Mouse (Mus musculus) gastrocnemius, adult 2 months (tissue): ENCODE measurements at regions not wholly inside any gene's neighbourhood (a gene's known extent, or its start where the extent isn't known, plus 50 kb on each side); places are given as distances from the start of the nearest gene placed in this dataset.

Source experiments
- DNase-seq: peaks from one replicate; pipeline ENCODE4 v3.0.0; 2022
- H3K27ac ChIP-seq: fragments of 200-600 bp; 2 replicates; pipeline ENCODE4 v1.8.1; 2022; ENCODE audit warnings: mild to moderate bottlenecking
- H3K4me3 ChIP-seq: fragments of 200-600 bp; 2 replicates; pipeline ENCODE4 v1.8.1; 2022; ENCODE audit warnings: mild to moderate bottlenecking, moderate library complexity
- CTCF ChIP-seq: fragments of 200-600 bp; IDR thresholded peaks from 2 replicates; pipeline ENCODE4 v1.8.1; 2022; ENCODE audit warnings: antibody characterized with exemption, mild to moderate bottlenecking, moderate library complexity
- intact Hi-C: fragments of 180-260 bp; cut with DNase I; formaldehyde crosslinking; loops from one replicate; pipeline ENCODE4 v1.15.1; 2025

- intact Hi-C loops = no loop called here
- TF ChIP-seq CTCF = no peak
Measured at GRCm38 (mm10) chr3:143939068-143939709, 265.8 kb downstream of the Lmo4 start.

GRCm38 (mm10) chr3:143925322-143925721, 279.7 kb downstream of the Lmo4 start:
- intact Hi-C loops = no loop called here
- no peak for DNase-seq
- Histone ChIP-seq H3K4me3 (no peak overlapping the region), H3K27ac (no peak overlapping the region)
- TF ChIP-seq CTCF = peak; percentile 37; the same call in 1 of the 2 replicates

More at GRCm38 (mm10) chr3:143939068-143939709, 265.8 kb downstream of the Lmo4 start:
- H3K4me3 ChIP-seq = no peak overlapping the region
- no peak for DNase-seq
- no peak overlapping the region for H3K27ac ChIP-seq

- intact Hi-C loops = no loop called here
- no peak overlapping the region for H3K27ac ChIP-seq
- H3K4me3 ChIP-seq = no peak overlapping the region
- TF ChIP-seq CTCF = no peak
- DNase-seq = no peak
Measured at GRCm38 (mm10) chr3:143919744-143920143, 285.3 kb downstream of the Lmo4 start.

DNA sequence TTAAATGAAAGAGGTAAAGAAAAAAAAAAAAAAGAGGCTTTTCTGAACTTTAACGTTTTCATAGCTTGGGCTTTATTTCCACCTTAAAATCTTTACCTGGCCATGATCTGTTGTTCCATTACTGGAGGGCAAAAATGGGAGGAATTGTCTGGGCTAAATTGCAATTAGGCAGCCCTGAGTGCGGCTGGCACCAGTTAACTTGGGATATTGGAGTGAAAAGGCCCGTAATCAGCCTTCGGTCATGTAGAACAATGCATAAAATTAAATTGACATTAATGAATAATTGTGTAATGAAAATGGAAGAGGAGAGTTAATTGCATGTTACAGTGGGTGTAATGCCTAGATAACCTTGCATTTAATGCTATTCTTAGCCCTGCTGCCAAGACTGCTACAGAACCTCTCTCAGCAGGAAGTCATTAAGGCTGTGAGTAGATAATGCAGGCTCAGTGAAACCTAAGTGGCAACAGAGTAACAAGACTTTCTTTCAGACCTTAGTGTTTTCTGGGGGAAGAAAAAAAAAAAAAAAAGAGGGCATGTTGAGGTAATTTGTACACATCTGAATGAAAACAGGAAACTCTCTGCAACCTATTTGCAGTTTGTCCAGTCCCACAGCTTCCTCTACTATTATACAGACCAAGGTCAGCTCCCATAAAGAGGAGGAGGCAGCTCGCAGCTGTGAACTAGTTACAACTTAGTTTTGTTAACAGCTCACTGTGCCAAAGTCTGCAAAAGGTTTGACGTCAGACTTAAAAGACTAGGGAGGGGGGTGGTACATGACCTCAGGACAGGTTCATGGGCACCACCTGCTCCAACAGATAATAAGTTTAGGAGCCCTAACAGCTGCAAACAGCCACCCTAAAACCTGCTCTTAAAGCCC, 290.4 kb downstream of the Lmo4 start:
- no peak overlapping the region for H3K4me3 ChIP-seq
- TF ChIP-seq CTCF = no peak
- DNase-seq = no peak
- H3K27ac ChIP-seq = no peak overlapping the region
- intact Hi-C loops = no loop called here

- no peak overlapping the region for H3K27ac ChIP-seq
- no peak for TF ChIP-seq CTCF
- no peak for DNase-seq
- intact Hi-C loops = no loop called here
- H3K4me3 ChIP-seq = no peak overlapping the region
Measured at GRCm38 (mm10) chr3:143913044-143913574, 291.9 kb downstream of the Lmo4 start.

DNA sequence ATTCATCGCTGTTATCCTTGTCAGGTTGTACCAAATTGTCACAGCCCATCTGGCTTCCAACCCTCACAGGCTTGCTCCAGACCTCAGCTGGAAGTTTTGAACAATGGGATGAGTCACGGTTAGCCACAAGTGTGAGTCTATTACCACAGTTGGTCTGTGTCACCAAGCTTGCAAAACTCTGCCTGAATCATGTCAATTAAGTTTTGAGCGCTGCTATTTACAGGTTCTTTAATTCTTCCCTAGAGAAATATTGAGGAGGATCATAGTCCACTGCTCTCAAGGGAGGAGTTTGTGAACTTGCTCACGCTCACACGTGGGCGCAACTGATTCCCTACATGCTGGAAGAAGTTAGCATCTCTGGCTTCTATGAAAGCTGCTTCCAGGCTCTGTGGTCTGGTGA, 292.6 kb downstream of the Lmo4 start:
- intact Hi-C loops = no loop called here
- Histone ChIP-seq H3K4me3 (no peak overlapping the region), H3K27ac (no peak overlapping the region)
- no peak for DNase-seq
- no peak for TF ChIP-seq CTCF

- intact Hi-C loops = no loop called here
- DNase-seq = no peak
- Histone ChIP-seq H3K4me3 (no peak overlapping the region), H3K27ac (no peak overlapping the region)
- TF ChIP-seq CTCF = no peak
Measured at GRCm38 (mm10) chr3:143909341-143909740, 295.7 kb downstream of the Lmo4 start.

GRCm38 (mm10) chr3:143903421-143903820, 301.6 kb downstream of the Lmo4 start:
- intact Hi-C loops = no loop called here
- no peak for TF ChIP-seq CTCF
- H3K27ac ChIP-seq = no peak overlapping the region
- DNase-seq = no peak
- H3K4me3 ChIP-seq = no peak overlapping the region

GRCm38 (mm10) chr3:143880813-143881212, 324.2 kb downstream of the Lmo4 start:
- intact Hi-C loops = no loop called here
- no peak for TF ChIP-seq CTCF
- no peak overlapping the region for H3K4me3 ChIP-seq
- H3K27ac ChIP-seq = no peak overlapping the region
- DNase-seq = no peak

DNA sequence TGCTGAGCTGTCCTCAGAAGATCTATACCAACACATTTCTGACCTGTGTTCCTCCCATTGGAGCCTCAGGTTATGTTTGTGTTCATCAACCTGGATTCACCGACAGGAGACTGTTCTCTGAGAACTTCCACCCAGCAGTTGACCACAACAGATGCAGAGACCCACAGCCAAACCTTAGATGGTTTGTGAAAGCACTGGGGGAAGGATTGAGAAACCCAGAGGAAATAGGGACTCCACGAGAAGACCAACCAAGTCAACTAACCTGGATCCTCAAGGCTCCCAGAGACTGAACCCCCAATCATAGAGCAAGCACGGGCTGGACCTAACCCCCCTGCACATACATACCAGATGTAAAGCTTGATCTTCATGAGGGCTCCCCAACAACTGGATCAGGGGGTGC, 331.1 kb downstream of the Lmo4 start:
- H3K27ac ChIP-seq = no peak overlapping the region
- H3K4me3 ChIP-seq = no peak overlapping the region
- DNase-seq = no peak
- no peak for TF ChIP-seq CTCF
- intact Hi-C loops = no loop called here

DNA sequence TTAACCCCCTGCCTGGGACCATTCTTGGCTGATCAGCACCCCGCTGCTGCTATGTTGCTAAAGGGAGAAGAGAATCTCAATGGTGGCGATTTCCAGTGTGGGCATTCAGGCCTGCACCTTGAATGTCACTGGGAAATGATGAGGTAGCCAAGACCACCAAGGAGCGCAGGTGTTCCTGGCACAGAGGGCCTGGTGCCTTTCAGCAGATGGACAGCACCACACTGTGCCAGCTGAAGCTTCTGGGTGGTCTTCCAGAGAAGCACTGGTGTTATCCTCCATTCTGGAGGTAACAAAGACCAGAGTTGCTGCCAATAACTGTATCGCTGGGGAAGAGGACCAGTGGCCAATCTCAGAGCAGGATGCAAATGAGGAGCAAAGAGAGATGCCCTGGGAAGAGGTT, 338.5 kb downstream of the Lmo4 start:
- no peak for DNase-seq
- intact Hi-C loops = no loop called here
- no peak overlapping the region for H3K27ac ChIP-seq
- no peak for TF ChIP-seq CTCF
- H3K4me3 ChIP-seq = no peak overlapping the region

DNA sequence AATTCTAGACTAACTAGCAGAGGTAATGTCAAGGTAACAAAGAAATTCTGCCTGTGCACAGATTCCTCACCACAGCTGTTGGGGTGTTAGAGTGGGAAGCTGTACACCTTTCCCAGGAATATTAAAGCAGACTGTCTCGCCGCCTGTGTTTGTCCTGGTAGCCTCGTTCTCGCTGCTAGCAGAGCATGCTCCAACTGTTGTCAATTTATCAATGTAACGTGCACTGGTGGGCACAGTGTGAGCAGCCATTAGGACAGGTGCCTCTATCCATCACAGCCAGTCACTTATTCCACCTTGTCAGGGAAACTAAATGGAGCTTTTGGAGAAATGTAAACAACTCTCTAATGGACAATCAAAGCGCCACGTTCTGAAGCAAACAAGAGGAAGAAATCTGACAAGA, 339.4 kb downstream of the Lmo4 start:
- intact Hi-C loops = no loop called here
- no peak for DNase-seq
- no peak overlapping the region for H3K4me3 ChIP-seq
- TF ChIP-seq CTCF = no peak
- H3K27ac ChIP-seq = no peak overlapping the region

DNA sequence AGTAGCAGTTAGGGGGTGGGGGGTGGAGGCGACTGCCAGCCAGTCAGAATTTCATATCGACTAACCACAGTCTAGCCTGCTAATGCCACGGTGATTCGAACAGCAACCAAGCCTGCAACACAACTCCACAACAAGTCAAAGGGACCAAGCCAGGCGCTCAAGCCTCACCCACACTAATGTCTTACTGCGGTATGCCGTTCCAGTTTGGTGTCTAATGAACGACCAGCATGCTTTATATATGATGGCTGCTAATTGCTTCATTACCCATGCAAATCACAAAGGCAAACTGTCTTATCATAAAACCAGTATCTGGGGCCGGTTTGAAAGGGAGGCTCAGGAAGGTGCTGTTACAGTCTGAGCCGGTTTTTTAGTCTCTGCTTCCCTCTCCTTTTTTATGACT, 340.5 kb downstream of the Lmo4 start:
- intact Hi-C loops = no loop called here
- Histone ChIP-seq H3K27ac (no peak overlapping the region), H3K4me3 (no peak overlapping the region)
- DNase-seq = no peak
- TF ChIP-seq CTCF = no peak
